In genomic region chr11:75014816-75015215, GRCm38 (mm10) we compare ENCODE assay signal across 8 mouse cellular contexts.
A peak's percentile ranks its signal among the peaks of the same experiment; 100 is the strongest.
DNase-seq lines count a peak whose midpoint lies in the region; ATAC-seq lines count a peak whose summit lies in the region.

No protein-coding gene starts in this region.

- peak; percentile 74; the same call in 1 of the 2 replicates for ATAC-seq in cerebellum, adult (ENCODE audit: insufficient number of reproducible peaks, low FRiP score, low TSS enrichment)
- no peak for ATAC-seq in lung, embryonic 15.5 days (ENCODE audit: borderline replicate concordance, extremely low read depth, low FRiP score, low TSS enrichment)
- ATAC-seq in heart, embryonic 13.5 days (ENCODE audit: extremely low read depth, insufficient number of reproducible peaks, low FRiP score, low TSS enrichment), result no peak
- no peak for ATAC-seq in liver, embryonic 12.5 days

- no peaks in the 10 kb centered on the region for H3K36me3 ChIP-seq in lung, embryonic 15.5 days
- no peaks in the 10 kb centered on the region for H3K36me3 ChIP-seq in heart, embryonic 13.5 days
- no peaks in the 10 kb centered on the region for H3K36me3 ChIP-seq in liver, embryonic 12.5 days

- H3K9me3 ChIP-seq in lung, embryonic 15.5 days, result no peaks in the 10 kb centered on the region
- no peaks in the 10 kb centered on the region for H3K9me3 ChIP-seq in heart, embryonic 13.5 days
- H3K9me3 ChIP-seq in liver, embryonic 12.5 days (replicated peaks), result no peaks in the 10 kb centered on the region

- H3K27me3 ChIP-seq in lung, embryonic 15.5 days, result no peaks in the 10 kb centered on the region
- no peaks in the 10 kb centered on the region for H3K27me3 ChIP-seq in heart, embryonic 13.5 days (replicated peaks)
- H3K27me3 ChIP-seq in liver, embryonic 12.5 days (replicated peaks), result no peaks in the 10 kb centered on the region

- no peak overlapping the region for H3K4me3 ChIP-seq in lung, embryonic 15.5 days
- H3K4me3 ChIP-seq in heart, embryonic 13.5 days, result no peak overlapping the region
- H3K4me3 ChIP-seq in liver, embryonic 12.5 days, result no peak overlapping the region

- 67% methylated on average over 4 of the region's 4 CpGs for WGBS in lung, embryonic 15.5 days
- 74% methylated on average over 4 of the region's 4 CpGs for WGBS in heart, embryonic 13.5 days
- 87% methylated on average over 4 of the region's 4 CpGs for WGBS in liver, embryonic 12.5 days (ENCODE audit: insufficient replicate concordance)

- H3K4me2 ChIP-seq in lung, embryonic 15.5 days, result no peak overlapping the region
- 0 out of 2 replicates have a peak overlapping the region, but pooled peaks have one; percentile 61 for H3K4me2 ChIP-seq in heart, embryonic 13.5 days
- no peak overlapping the region for H3K4me2 ChIP-seq in liver, embryonic 12.5 days

- peaks cover 54% of the 10 kb centered on the region for H3K4me1 ChIP-seq in lung, embryonic 15.5 days
- peaks cover 73% of the 10 kb centered on the region for H3K4me1 ChIP-seq in heart, embryonic 13.5 days
- peaks cover 34% of the 10 kb centered on the region for H3K4me1 ChIP-seq in liver, embryonic 12.5 days

- H3K27ac ChIP-seq in lung, embryonic 15.5 days, result peak overlapping the region; percentile 89
- H3K27ac ChIP-seq in heart, embryonic 13.5 days (replicated peaks), result peak overlapping the region; percentile 98
- H3K27ac ChIP-seq in liver, embryonic 12.5 days, result peak overlapping the region; percentile 36; the same call in 1 of the 2 replicates

- no peak for DNase-seq in cerebellum, postnatal 4 days (ENCODE audit: low spot score in 2 of 2)
- DNase-seq in lung, postnatal 14 days, result no peak
- no peak for DNase-seq in frontal cortex, postnatal 36 days (ENCODE audit: low spot score in 2 of 2)
- DNase-seq in adipocyte (ENCODE audit: low spot score), result no peak

- no peak overlapping the region for H3K9ac ChIP-seq in lung, embryonic 15.5 days
- H3K9ac ChIP-seq in heart, embryonic 13.5 days, result peak overlapping the region; percentile 73
- H3K9ac ChIP-seq in liver, embryonic 12.5 days, result no peak overlapping the region

Comparison
In these comparisons a context has a peak if more than half of its experiments do, and no peak if none do; other contexts are left out.
1. H3K27ac ChIP-seq: peak in every context shown above with its lines; median percentile 98 in heart, embryonic 13.5 days; 89 in lung, embryonic 15.5 days; 36 in liver, embryonic 12.5 days.